Mouse (Mus musculus) ES-Bruce4 (cell line): ENCODE results near the gene Muc20. TPM values are rescaled to one million over a fixed set of nuclear protein-coding genes. Genes with fewer than 3 reads are reported as not detected.
A peak's percentile ranks its signal among the peaks of the same experiment; 100 is the strongest.

ENCODE experiments used
- H3K27ac ChIP-seq: 2 replicates; pipeline ENCODE4 v1.5.1; 2012; ENCODE audit warnings: low read length, inconsistent platforms; ENCODE audit not compliant: insufficient read depth
- H3K27me3 ChIP-seq: 2 replicates; pipeline ENCODE4 v1.6.1; 2012; ENCODE audit warnings: mild to moderate bottlenecking, low read length, inconsistent platforms; ENCODE audit not compliant: control insufficient read depth, poor library complexity, insufficient read depth, severe bottlenecking
- H3K36me3 ChIP-seq: 2 replicates; pipeline ENCODE4 v1.6.1; 2012; ENCODE audit warnings: inconsistent platforms, mild to moderate bottlenecking, low read length, moderate library complexity; ENCODE audit not compliant: control insufficient read depth, poor library complexity, insufficient read depth, severe bottlenecking
- H3K4me1 ChIP-seq: one replicate; pipeline ENCODE4 v1.8.1; 2011; ENCODE audit warnings: low read length; ENCODE audit not compliant: control insufficient read depth, insufficient read depth
- H3K4me3 ChIP-seq: 2 replicates; pipeline ENCODE4 v1.5.1; 2011; ENCODE audit warnings: low read depth, mild to moderate bottlenecking, low read length
- H3K9ac ChIP-seq: 2 replicates; pipeline ENCODE4 v1.6.1; 2012; ENCODE audit warnings: low read depth, mild to moderate bottlenecking, inconsistent platforms; ENCODE audit not compliant: poor library complexity, severe bottlenecking
- H3K9me3 ChIP-seq: replicated peaks from 2 replicates; pipeline ENCODE4 v1.6.1; 2012; ENCODE audit warnings: mild to moderate bottlenecking, low read length, inconsistent platforms; ENCODE audit not compliant: control insufficient read depth, poor library complexity, insufficient read depth, severe bottlenecking
- CTCF ChIP-seq: IDR thresholded peaks from one replicate; pipeline ENCODE4 v1.8.1; 2011; ENCODE audit warnings: low read depth, low read length
- EP300 ChIP-seq: IDR thresholded peaks from 2 replicates; pipeline ENCODE4 v1.6.1; 2011; ENCODE audit warnings: low read depth, low read length; ENCODE audit not compliant: insufficient read depth
- POLR2A ChIP-seq: IDR thresholded peaks from one replicate; pipeline ENCODE4 v1.8.1; 2011; ENCODE audit warnings: low read length; ENCODE audit not compliant: insufficient read depth
- polyA plus RNA-seq: library from polyadenylated mRNA; stranded (reverse); fragments of >200 nt; gene quantifications from 2 replicates; pipeline ENCODE4 v1.2.4, GENCODE M21; 2011; ENCODE audit warnings: low read depth; ENCODE audit not compliant: missing spikeins, insufficient read depth, insufficient read length

Muc20 gene
- polyA plus RNA-seq, 1 experiment, result not detected

- Histone ChIP-seq H3K4me1 (peaks cover 8% of the 10 kb centered on the region), H3K9me3 (no peaks in the 10 kb centered on the region), H3K36me3 (no peaks in the 10 kb centered on the region), H3K27me3 (no peaks in the 10 kb centered on the region), H3K27ac (no peak overlapping the region), H3K9ac (no peak overlapping the region), H3K4me3 (peak overlapping the region; percentile 53)
- TF ChIP-seq POLR2A (no peak), EP300 (0 out of 2 replicates have a peak, but pooled peaks have one; percentile 14), CTCF (no peak)
Observed at GRCm38 (mm10) chr16:32814539-32814938, 17.3 kb upstream of the Muc20 start.

GRCm38 (mm10) chr16:32813771-32814170, 16.5 kb upstream of the Muc20 start:
- Histone ChIP-seq H3K36me3 (no peaks in the 10 kb centered on the region), H3K27me3 (no peaks in the 10 kb centered on the region), H3K9me3 (no peaks in the 10 kb centered on the region), H3K4me1 (peaks cover 8% of the 10 kb centered on the region), H3K27ac (no peak overlapping the region), H3K4me3 (no peak overlapping the region), H3K9ac (no peak overlapping the region)
- no peak for TF ChIP-seq CTCF
- TF ChIP-seq EP300, result no peak
- no peak for TF ChIP-seq POLR2A

GRCm38 (mm10) chr16:32813362-32813761, 16.1 kb upstream of the Muc20 start:
- Histone ChIP-seq H3K36me3 (no peaks in the 10 kb centered on the region), H3K9ac (no peak overlapping the region), H3K4me1 (peaks cover 9% of the 10 kb centered on the region), H3K4me3 (peak overlapping the region; percentile 42; the same call in 1 of the 2 replicates), H3K27me3 (no peaks in the 10 kb centered on the region), H3K9me3 (no peaks in the 10 kb centered on the region), H3K27ac (no peak overlapping the region)
- TF ChIP-seq CTCF (peak; percentile 56), POLR2A (no peak), EP300 (no peak)

- H3K4me1 ChIP-seq, result peaks cover 10% of the 10 kb centered on the region
- TF ChIP-seq POLR2A (no peak), CTCF (peak; percentile 81)
- H3K9me3 ChIP-seq, result no peaks in the 10 kb centered on the region
- no peak overlapping the region for H3K9ac ChIP-seq
- H3K4me3 ChIP-seq, result peak overlapping the region; percentile 42
- H3K27me3 ChIP-seq, result no peaks in the 10 kb centered on the region
- H3K27ac ChIP-seq, result no peak overlapping the region
- H3K36me3 ChIP-seq, result no peaks in the 10 kb centered on the region
Observed at GRCm38 (mm10) chr16:32812888-32813361, 15.7 kb upstream of the Muc20 start.

GRCm38 (mm10) chr16:32810321-32810720, 13.1 kb upstream of the Muc20 start, which contains the start of gene Smbd1:
TSS of gene Smbd1 (minus strand) at chr16:32810477.
- Histone ChIP-seq H3K9ac (no peak within 1 kb of the TSS), H3K9me3 (no peaks in the 10 kb centered on the region), H3K27ac (no peak within 1 kb of the TSS), H3K27me3 (no peaks in the 10 kb centered on the region), H3K4me1 (peaks cover 8% of the 10 kb centered on the region), H3K4me3 (no peak within 1 kb of the TSS), H3K36me3 (no peaks in the 10 kb centered on the region)
- TF ChIP-seq CTCF, result no peak
- TF ChIP-seq POLR2A, result no peak
- TF ChIP-seq EP300, result no peak

- H3K9ac ChIP-seq, result no peak overlapping the region
- H3K36me3 ChIP-seq, result no peaks in the 10 kb centered on the region
- no peak overlapping the region for H3K4me3 ChIP-seq
- peak overlapping the region; percentile 2 for H3K27ac ChIP-seq
- peaks cover 11% of the 10 kb centered on the region for H3K4me1 ChIP-seq
- H3K9me3 ChIP-seq, result no peaks in the 10 kb centered on the region
- TF ChIP-seq EP300 (0 out of 2 replicates have a peak, but pooled peaks have one; percentile 16), CTCF (no peak), POLR2A (no peak)
- no peaks in the 10 kb centered on the region for H3K27me3 ChIP-seq
Observed at GRCm38 (mm10) chr16:32807408-32808185, 10.4 kb upstream of the Muc20 start.
